Comparison of ENCODE assay signal across 21 mouse cellular contexts in genomic region chr13:30629794-30630410, GRCm38 (mm10). TPM values are rescaled to one million over a fixed set of nuclear protein-coding genes. Genes with fewer than 3 reads are reported as not detected.
DNase-seq lines count a peak whose midpoint lies in the region; ATAC-seq and TF ChIP-seq lines count a peak whose summit lies in the region.
"Had no signal": no experiment of that assay in that cellular context is flagged by ENCODE, and none has a peak within 500 bp of the region (broad histone marks: within the 10 kb centered on the region; RNA-seq: fewer than 3 reads in every experiment).

No protein-coding gene starts in this region.

- TF ChIP-seq POLR2A in cerebellum, adult 2 months (IDR thresholded peaks at IDR 0.05; ENCODE audit: borderline replicate concordance, insufficient read depth, low read length): no peak

- H3K9ac ChIP-seq in midbrain, embryonic 14.5 days (replicated peaks; ENCODE audit: low read length): no peak overlapping the region
- H3K9ac ChIP-seq: forebrain, embryonic 12.5 days; heart, embryonic 15.5 days; neural tube, embryonic 13.5 days had no signal

- DNase-seq in B cell, adult 2 months: peak; percentile 52 to 62
- DNase-seq in CD4-positive helper T cell, adult 2 months (ENCODE audit: low read depth, low spot score): peak; percentile 35
- DNase-seq in layer of hippocampus, adult 11-12 months (ENCODE audit: low spot score): no peak
- no peak for DNase-seq in midbrain, embryonic 14.5 days
- no peak for DNase-seq in cerebellum, adult 2 months
- DNase-seq: cerebellum, adult 9-10 months; gastrocnemius, postnatal 10 days; heart, adult 2 months; heart, postnatal 4 days; kidney, adult 8-10 months; kidney, postnatal 25 days; left cerebral cortex, postnatal 4 days; liver; lung, adult 2 months had no signal

- peak; percentile 63 for ATAC-seq in common myeloid progenitor, adult 5-6 weeks (replicated peaks; ENCODE audit: low read depth, poor library complexity, severe bottlenecking)
- peak; percentile 59 for ATAC-seq in megakaryocyte progenitor cell, adult 5-6 weeks (replicated peaks; ENCODE audit: poor library complexity)
- no peak for ATAC-seq in midbrain, embryonic 14.5 days (ENCODE audit: low FRiP score, low TSS enrichment)

- no peak overlapping the region for H3K4me2 ChIP-seq in midbrain, embryonic 14.5 days (ENCODE audit: low read length)
- H3K4me2 ChIP-seq: forebrain, embryonic 12.5 days; heart, embryonic 15.5 days; neural tube, embryonic 13.5 days had no signal

- TF ChIP-seq CTCF in cerebellum, adult 2 months (IDR thresholded peaks at IDR 0.05; ENCODE audit: borderline replicate concordance, insufficient read depth, low read depth, low read length): no peak

- H3K4me3 ChIP-seq in midbrain, embryonic 14.5 days (replicated peaks; ENCODE audit: low read depth, low read length): no peak overlapping the region
- H3K4me3 ChIP-seq in cerebellum, adult 2 months (replicated peaks; ENCODE audit: insufficient read depth, low read depth, low read length): no peak overlapping the region
- H3K4me3 ChIP-seq: forebrain, embryonic 12.5 days; heart, adult 2 months; heart, embryonic 15.5 days; left cerebral cortex, adult 2 months; midbrain, embryonic 10.5 days; neural tube, embryonic 13.5 days had no signal

- no peak overlapping the region for H3K27ac ChIP-seq in midbrain, embryonic 14.5 days (replicated peaks; ENCODE audit: low read depth, low read length)
- no peak overlapping the region for H3K27ac ChIP-seq in cerebellum, adult 2 months (ENCODE audit: insufficient read depth, low read length)
- H3K27ac ChIP-seq: forebrain, embryonic 12.5 days; heart, adult 2 months; heart, embryonic 15.5 days; left cerebral cortex, adult 2 months; midbrain, embryonic 10.5 days; neural tube, embryonic 13.5 days had no signal

- H3K36me3 ChIP-seq in midbrain, embryonic 14.5 days (ENCODE audit: control insufficient read depth, insufficient read depth, low read length): no peaks in the 10 kb centered on the region
- H3K36me3 ChIP-seq: forebrain, embryonic 12.5 days; heart, embryonic 15.5 days; midbrain, embryonic 10.5 days; neural tube, embryonic 13.5 days had no signal

- no peaks in the 10 kb centered on the region for H3K9me3 ChIP-seq in midbrain, embryonic 14.5 days (ENCODE audit: control insufficient read depth, low read length)
- H3K9me3 ChIP-seq: forebrain, embryonic 12.5 days; heart, embryonic 15.5 days; midbrain, embryonic 10.5 days; neural tube, embryonic 13.5 days had no signal

- H3K27me3 ChIP-seq in midbrain, embryonic 14.5 days (ENCODE audit: control insufficient read depth, insufficient read depth, low read length): no peaks in the 10 kb centered on the region
- H3K27me3 ChIP-seq in cerebellum, adult 2 months (ENCODE audit: control insufficient read depth, insufficient read depth, low read length): no peaks in the 10 kb centered on the region; the same call in 1 of the 2 replicates
- H3K27me3 ChIP-seq: forebrain, embryonic 12.5 days; heart, embryonic 15.5 days; neural tube, embryonic 13.5 days had no signal

- no peaks in the 10 kb centered on the region for H3K4me1 ChIP-seq in midbrain, embryonic 14.5 days (ENCODE audit: control insufficient read depth, insufficient read depth, low read length)
- H3K4me1 ChIP-seq in cerebellum, adult 2 months (ENCODE audit: control insufficient read depth, insufficient read depth, low read length): no peaks in the 10 kb centered on the region
- H3K4me1 ChIP-seq: forebrain, embryonic 12.5 days; heart, embryonic 15.5 days; neural tube, embryonic 13.5 days had no signal

- 87% methylated on average over 10 of the region's 10 CpGs for WGBS in midbrain, embryonic 14.5 days
- 89% methylated on average over 10 of the region's 10 CpGs for WGBS in cerebellum, adult 2 months

RNA-seq across cellular contexts. Expression of gene Dusp22, which starts 29.9 kb away (rescaled TPM):
- total RNA-seq in common myeloid progenitor, adult 5-6 weeks (2017): 1.0 and 2.4 TPM in 2 replicates
- total RNA-seq in megakaryocyte progenitor cell, adult 5-6 weeks (2015): 1.9 and 5.2 TPM in 2 replicates
- total RNA-seq in megakaryocyte progenitor cell, adult 5-6 weeks (2017): 2.5 and 4.2 TPM in 2 replicates
- 23.4 and 27.9 TPM in 2 replicates for polyA plus RNA-seq in midbrain, embryonic 14.5 days (2014; fragmentation: Nextera tagmentation; extraction: Ambion mirVana)
- 25.6 and 28.1 TPM in 2 replicates for polyA plus RNA-seq in cerebellum, adult 2 months (2012; rRNA removed)

Comparison
In these comparisons a context has a peak if more than half of its experiments do, and no peak if none do; other contexts are left out.
1. DNase-seq: peak in B cell, adult 2 months (2 of 2) and CD4-positive helper T cell, adult 2 months (single experiment); none in layer of hippocampus, adult 11-12 months (single experiment), midbrain, embryonic 14.5 days (single experiment) and cerebellum, adult 2 months (0 of 2).